Mouse (Mus musculus) ES-Bruce4 (cell line): ENCODE data around the gene Adgb. TPM values are rescaled to one million over a fixed set of nuclear protein-coding genes. Genes with fewer than 3 reads are reported as not detected.
"Not testable (repeated sequence)": the region's sequence is repeated elsewhere in the genome, so short reads cannot be mapped to it uniquely, and the experiment has no call there.

Source experiments
- H3K27ac ChIP-seq: 2 replicates; pipeline ENCODE4 v1.5.1; 2012; ENCODE audit warnings: low read length, inconsistent platforms; ENCODE audit not compliant: insufficient read depth
- H3K27me3 ChIP-seq: 2 replicates; pipeline ENCODE4 v1.6.1; 2012; ENCODE audit warnings: mild to moderate bottlenecking, low read length, inconsistent platforms; ENCODE audit not compliant: control insufficient read depth, poor library complexity, insufficient read depth, severe bottlenecking
- H3K36me3 ChIP-seq: 2 replicates; pipeline ENCODE4 v1.6.1; 2012; ENCODE audit warnings: inconsistent platforms, mild to moderate bottlenecking, low read length, moderate library complexity; ENCODE audit not compliant: control insufficient read depth, poor library complexity, insufficient read depth, severe bottlenecking
- H3K4me1 ChIP-seq: one replicate; pipeline ENCODE4 v1.8.1; 2011; ENCODE audit warnings: low read length; ENCODE audit not compliant: control insufficient read depth, insufficient read depth
- H3K4me3 ChIP-seq: 2 replicates; pipeline ENCODE4 v1.5.1; 2011; ENCODE audit warnings: low read depth, mild to moderate bottlenecking, low read length
- H3K9ac ChIP-seq: 2 replicates; pipeline ENCODE4 v1.6.1; 2012; ENCODE audit warnings: low read depth, mild to moderate bottlenecking, inconsistent platforms; ENCODE audit not compliant: poor library complexity, severe bottlenecking
- H3K9me3 ChIP-seq: replicated peaks from 2 replicates; pipeline ENCODE4 v1.6.1; 2012; ENCODE audit warnings: mild to moderate bottlenecking, low read length, inconsistent platforms; ENCODE audit not compliant: control insufficient read depth, poor library complexity, insufficient read depth, severe bottlenecking
- CTCF ChIP-seq: IDR thresholded peaks from one replicate; pipeline ENCODE4 v1.8.1; 2011; ENCODE audit warnings: low read depth, low read length
- EP300 ChIP-seq: IDR thresholded peaks from 2 replicates; pipeline ENCODE4 v1.6.1; 2011; ENCODE audit warnings: low read depth, low read length; ENCODE audit not compliant: insufficient read depth
- POLR2A ChIP-seq: IDR thresholded peaks from one replicate; pipeline ENCODE4 v1.8.1; 2011; ENCODE audit warnings: low read length; ENCODE audit not compliant: insufficient read depth
- polyA plus RNA-seq: library from polyadenylated mRNA; stranded (reverse); fragments of >200 nt; gene quantifications from 2 replicates; pipeline ENCODE4 v1.2.4, GENCODE M21; 2011; ENCODE audit warnings: low read depth; ENCODE audit not compliant: missing spikeins, insufficient read depth, insufficient read length

The Adgb gene
- polyA plus RNA-seq = not detected in 2 replicates

- Histone ChIP-seq H3K9ac (no peak within 1 kb of the TSS), H3K27me3 (no peaks in the 10 kb centered on the region), H3K4me3 (no peak within 1 kb of the TSS), H3K36me3 (no peaks in the 10 kb centered on the region), H3K27ac (no peak within 1 kb of the TSS), H3K9me3 (no peaks in the 10 kb centered on the region), H3K4me1 (no peaks in the 10 kb centered on the region)
- TF ChIP-seq POLR2A = no peak
- no peak for TF ChIP-seq CTCF
- no peak for TF ChIP-seq EP300
These were observed at the start of gene Adgb for GRCm38 (mm10) chr10:10471961-10472610. Gene Adgb, minus strand, starts transcription at chr10:10472326.

GRCm38 (mm10) chr10:10480139-10480538 is 8.0 kb upstream of the Adgb start:
- H3K36me3 ChIP-seq = no peaks in the 10 kb centered on the region

GRCm38 (mm10) chr10:10477429-10477828 is 5.3 kb upstream of the Adgb start:
- not testable (repeated sequence) for H3K27ac ChIP-seq, H3K4me3 ChIP-seq, H3K9me3 ChIP-seq, H3K4me1 ChIP-seq, H3K27me3 ChIP-seq, H3K36me3 ChIP-seq, H3K9ac ChIP-seq

More at GRCm38 (mm10) chr10:10480139-10480538, 8.0 kb upstream of the Adgb start:
- Histone ChIP-seq H3K4me3 (no peak overlapping the region), H3K9me3 (no peaks in the 10 kb centered on the region), H3K27ac (no peak overlapping the region), H3K27me3 (no peaks in the 10 kb centered on the region), H3K4me1 (no peaks in the 10 kb centered on the region), H3K9ac (no peak overlapping the region)
- TF ChIP-seq CTCF (no peak), POLR2A (no peak), EP300 (no peak)

GRCm38 (mm10) chr10:10476956-10477355 is 4.8 kb upstream of the Adgb start:
- Histone ChIP-seq H3K27me3 (no peaks in the 10 kb centered on the region), H3K9ac (no peak overlapping the region)
- TF ChIP-seq POLR2A (no peak), CTCF (no peak), EP300 (no peak)

DNA sequence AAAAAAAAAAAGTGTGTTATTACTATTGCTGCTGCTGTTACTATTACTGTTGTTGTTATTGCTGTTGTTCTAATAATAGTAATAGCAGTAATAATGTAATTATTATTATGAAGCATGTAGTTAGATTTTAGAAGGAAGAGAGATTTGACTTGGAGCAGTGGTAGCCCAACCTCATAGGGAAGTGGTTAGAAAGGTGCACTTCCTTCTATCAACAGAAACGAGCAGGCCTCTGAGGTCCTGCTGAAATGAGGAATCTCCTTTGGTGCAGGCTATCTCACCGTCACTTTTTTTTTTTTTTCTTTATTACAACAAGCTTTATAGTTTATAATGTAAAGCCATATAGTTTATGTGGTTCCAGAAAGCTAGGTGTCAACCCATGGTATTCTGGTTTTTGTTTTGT is 4.4 kb upstream of the Adgb start:
- H3K9ac ChIP-seq = no peak overlapping the region
- H3K4me1 ChIP-seq = no peaks in the 10 kb centered on the region
- H3K27ac ChIP-seq = no peak overlapping the region
- H3K9me3 ChIP-seq = no peaks in the 10 kb centered on the region
- no peak overlapping the region for H3K4me3 ChIP-seq
- no peaks in the 10 kb centered on the region for H3K27me3 ChIP-seq
- TF ChIP-seq CTCF (no peak), EP300 (no peak), POLR2A (no peak)
- no peaks in the 10 kb centered on the region for H3K36me3 ChIP-seq

More at GRCm38 (mm10) chr10:10476956-10477355, 4.8 kb upstream of the Adgb start:
- Histone ChIP-seq H3K36me3 (no peaks in the 10 kb centered on the region), H3K4me1 (no peaks in the 10 kb centered on the region), H3K9me3 (no peaks in the 10 kb centered on the region), H3K27ac (no peak overlapping the region), H3K4me3 (no peak overlapping the region)

DNA sequence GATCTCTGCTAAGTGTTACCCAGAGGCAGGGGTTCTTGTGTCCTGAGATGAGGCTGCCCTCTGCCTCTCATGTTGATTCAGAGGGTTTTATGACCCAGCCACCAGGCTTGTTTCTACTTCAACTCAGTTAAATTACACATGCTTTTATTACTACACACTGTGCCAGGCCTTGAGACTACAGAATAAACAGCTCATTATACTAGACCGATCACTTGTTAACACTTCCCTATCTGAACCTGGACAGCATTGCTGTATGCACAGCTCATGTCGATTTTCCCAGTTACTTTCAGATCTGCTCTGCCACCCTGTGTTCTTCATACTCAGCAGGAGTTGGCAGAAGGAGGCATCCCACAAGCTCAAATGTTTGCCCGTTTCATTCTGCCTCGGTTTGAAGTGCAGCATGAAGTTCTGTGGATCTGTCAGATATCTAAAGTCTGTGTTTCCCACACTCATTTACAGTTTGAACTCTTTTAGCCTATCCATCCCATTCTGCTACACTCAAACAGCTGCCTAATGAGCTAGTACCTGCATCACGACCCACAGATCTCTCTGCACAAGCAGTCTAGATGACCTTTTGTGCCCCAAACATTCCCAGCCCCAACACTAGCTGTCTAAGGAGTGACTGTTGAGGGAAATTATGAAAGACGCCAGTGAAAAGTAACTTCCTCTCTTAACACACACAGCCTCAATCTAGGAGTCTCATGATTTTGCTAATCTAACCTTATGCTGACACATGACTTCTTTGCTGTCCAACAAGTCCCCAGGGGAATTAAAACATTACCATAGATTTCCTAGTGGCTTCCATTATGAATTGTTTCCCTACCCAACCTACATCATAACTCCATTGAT is 3.2 kb downstream of the Adgb start:
- Histone ChIP-seq H3K4me1 (no peaks in the 10 kb centered on the region), H3K9me3 (no peaks in the 10 kb centered on the region), H3K27ac (no peak overlapping the region), H3K9ac (no peak overlapping the region), H3K36me3 (no peaks in the 10 kb centered on the region), H3K4me3 (no peak overlapping the region), H3K27me3 (no peaks in the 10 kb centered on the region)
- no peak for TF ChIP-seq EP300
- no peak for TF ChIP-seq POLR2A
- no peak for TF ChIP-seq CTCF
